Mouse (Mus musculus) lung, postnatal 36 days (tissue): ENCODE data around the gene Gif.

Source experiments
- DNase-seq: peaks from one replicate; pipeline ENCODE4 v3.0.0; 2022; ENCODE audit warnings: mixed read lengths

The Gif gene

GRCm38 (mm10) chr19:11800531-11801315 lies 53.4 kb downstream of the Gif start:
- DNase-seq, result peak; percentile 30

DNA sequence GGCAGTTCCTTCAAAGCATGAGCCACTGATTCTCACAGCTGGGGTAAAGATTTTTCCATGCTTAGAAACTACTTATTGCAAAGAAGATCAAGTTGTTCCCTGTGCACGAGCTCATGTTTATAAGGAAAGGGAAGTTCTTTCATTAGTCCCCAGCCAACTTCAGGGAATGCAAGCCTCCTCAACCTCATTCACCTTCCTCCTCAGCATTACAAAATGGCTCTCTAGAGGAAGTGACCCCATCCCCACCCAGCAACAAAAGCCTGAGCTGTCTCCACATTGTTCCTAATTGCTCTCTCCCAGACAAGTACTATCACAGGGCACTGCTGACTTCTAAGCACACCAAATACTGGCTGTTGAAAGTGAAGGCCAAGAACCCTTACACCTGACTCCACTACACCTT lies 57.1 kb downstream of the Gif start:
- peak; percentile 79 for DNase-seq

DNA sequence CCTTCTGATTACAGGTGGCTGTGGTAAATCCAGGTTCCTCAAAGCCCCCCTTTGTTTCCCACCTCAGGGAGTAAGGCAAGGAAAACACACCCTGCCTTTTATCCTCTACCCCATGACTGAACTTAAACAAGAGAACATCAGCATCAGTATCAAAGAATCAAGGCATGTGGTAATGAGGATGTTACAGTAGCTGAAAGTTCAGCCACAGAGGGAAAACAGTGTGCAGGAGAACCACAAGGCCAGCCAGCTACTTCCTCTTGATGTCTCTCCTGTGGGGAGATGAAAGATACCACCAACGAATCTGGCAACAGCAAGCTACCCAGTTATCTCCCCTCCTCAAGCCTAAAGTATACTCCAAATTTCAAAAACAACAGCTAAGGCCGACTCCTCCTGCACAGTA lies 59.9 kb downstream of the Gif start:
- DNase-seq, result peak; percentile 47

DNA sequence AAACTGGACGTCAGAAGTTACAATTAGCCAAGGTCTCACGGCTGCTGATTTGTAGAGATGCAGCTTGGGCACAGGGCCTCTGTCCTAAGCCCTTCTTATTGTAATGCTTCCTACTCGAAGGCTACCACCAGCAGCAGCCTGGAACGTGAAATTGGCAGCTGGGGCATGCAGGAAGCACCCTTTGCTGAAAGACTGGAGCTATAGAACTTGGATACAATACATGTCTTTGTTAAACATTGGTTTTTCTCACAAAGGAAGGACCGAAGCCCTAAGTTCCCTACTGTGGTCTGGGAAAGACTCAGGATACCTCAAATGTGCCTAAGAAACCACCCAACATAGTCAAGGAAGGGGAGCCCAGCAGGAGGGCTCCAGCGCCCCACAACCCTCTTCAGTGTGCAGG lies 60.5 kb downstream of the Gif start:
- no peak for DNase-seq

GRCm38 (mm10) chr19:11808452-11808851 lies 61.1 kb downstream of the Gif start:
- DNase-seq, result no peak

- DNase-seq, result peak; percentile 21
Observed at GRCm38 (mm10) chr19:11810003-11810758, 62.8 kb downstream of the Gif start.

GRCm38 (mm10) chr19:11810856-11811255 lies 63.5 kb downstream of the Gif start:
- DNase-seq, result peak; percentile 76

DNA sequence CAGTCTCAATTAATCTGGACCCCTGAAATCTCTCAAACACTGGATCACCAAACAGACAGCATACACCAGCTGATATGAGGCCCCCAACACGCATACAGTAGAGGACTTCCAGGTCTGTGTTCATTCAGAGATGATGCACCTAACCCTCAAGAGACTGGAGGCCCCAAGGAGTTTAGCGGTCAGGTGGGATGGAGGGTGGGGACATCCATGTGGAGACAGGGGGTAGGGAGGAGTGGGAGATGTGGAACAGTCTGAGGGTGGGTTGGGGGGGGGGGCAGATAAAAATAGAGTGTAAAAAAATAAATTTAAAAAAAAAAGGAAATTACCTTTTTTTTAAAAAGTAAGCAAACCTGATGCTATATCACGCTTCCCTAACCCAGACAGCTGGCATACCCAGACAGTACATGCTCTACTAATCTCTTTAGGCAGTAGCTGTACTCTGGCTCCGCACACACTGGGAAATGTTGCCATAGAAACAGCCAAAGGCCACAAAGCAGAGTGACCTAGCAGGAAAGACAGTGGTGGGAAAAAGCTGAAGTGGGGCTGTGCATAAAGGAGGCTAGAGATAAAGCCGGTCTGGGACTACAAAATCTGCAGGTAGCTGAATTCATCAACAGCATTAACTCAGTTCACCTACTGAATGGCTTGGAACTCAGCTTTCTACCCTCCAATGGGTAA lies 64.5 kb downstream of the Gif start:
- no peak for DNase-seq
